Mouse (Mus musculus): ENCODE data around the gene Olfr557.

GRCm38 (mm10) chr7:102701915-102702314 is 6.2 kb downstream of the Olfr557 start, which contains the start of gene Olfr558:
- TF ChIP-seq CTCF (IDR thresholded peaks at IDR 0.05) (no peak), EP300 (IDR thresholded peaks at IDR 0.05) (no peak)
